Comparison of ENCODE assay signal across 25 mouse cellular contexts in the genomic region with DNA sequence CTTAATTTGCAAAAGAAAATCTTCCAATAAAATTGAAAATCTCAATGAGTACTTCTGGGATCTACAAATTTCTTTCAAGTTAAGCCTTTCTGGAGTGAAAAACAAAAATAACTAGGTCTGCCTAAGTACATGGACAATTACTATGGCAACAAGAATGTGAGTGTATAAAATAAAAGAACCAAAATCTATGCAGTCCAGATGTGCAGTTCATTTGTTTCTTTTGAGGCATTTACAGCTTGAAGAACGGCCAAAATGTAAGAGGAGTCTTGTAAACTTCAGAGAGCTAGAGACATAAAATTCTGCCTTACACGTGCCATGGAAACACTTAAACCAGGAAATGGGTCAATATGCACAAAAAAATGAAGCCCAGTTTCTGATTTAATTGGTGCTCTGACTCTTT.
"Had no signal": no experiment of that assay in that cellular context is flagged by ENCODE, and none has a peak within 500 bp of the region (broad histone marks: within the 10 kb centered on the region; RNA-seq: fewer than 3 reads in every experiment).

No protein-coding gene starts in this region.

- H3K9me3 ChIP-seq: heart, embryonic 15.5 days; hindbrain, embryonic 13.5 days; hindbrain, embryonic 15.5 days; kidney, embryonic 15.5 days; limb, embryonic 12.5 days; liver, embryonic 12.5 days had no signal

- H3K9ac ChIP-seq: heart, embryonic 13.5 days; heart, embryonic 15.5 days; hindbrain, embryonic 13.5 days; hindbrain, embryonic 15.5 days; kidney, embryonic 15.5 days; limb, embryonic 12.5 days; liver, embryonic 12.5 days; liver, embryonic 14.5 days had no signal

- ATAC-seq: hindbrain, postnatal 0 days; intestine, embryonic 16.5 days; liver, embryonic 12.5 days had no signal

- DNase-seq: gastrocnemius, postnatal 14 days; gastrocnemius, postnatal 36 days; heart, adult 11 months; heart, adult 2 months; heart, postnatal 14 days; heart, postnatal 36 days; kidney, adult 11 months; kidney, adult 2 months; kidney, adult 9 months; kidney, postnatal 10 days; kidney, postnatal 25 days; layer of hippocampus, adult 9-11 months; layer of hippocampus, postnatal 36 days; left cerebral cortex, postnatal 4 days had no signal

- H3K27me3 ChIP-seq: heart, embryonic 13.5 days; heart, embryonic 15.5 days; hindbrain, embryonic 13.5 days; hindbrain, embryonic 15.5 days; kidney, embryonic 15.5 days; limb, embryonic 12.5 days; liver, embryonic 12.5 days had no signal

- H3K4me3 ChIP-seq: heart, adult 2 months; heart, embryonic 13.5 days; heart, embryonic 15.5 days; hindbrain, embryonic 13.5 days; hindbrain, embryonic 15.5 days; kidney, embryonic 15.5 days; limb, embryonic 12.5 days; liver, embryonic 12.5 days had no signal

- H3K4me1 ChIP-seq: heart, embryonic 13.5 days; heart, embryonic 15.5 days; hindbrain, embryonic 13.5 days; hindbrain, embryonic 15.5 days; kidney, embryonic 15.5 days; limb, embryonic 12.5 days; liver, embryonic 12.5 days had no signal

- H3K27ac ChIP-seq: heart, adult 2 months; heart, embryonic 13.5 days; heart, embryonic 15.5 days; hindbrain, embryonic 13.5 days; hindbrain, embryonic 15.5 days; hindbrain, postnatal 0 days; kidney, embryonic 15.5 days; limb, embryonic 12.5 days; liver, embryonic 12.5 days; liver, embryonic 14.5 days had no signal

- H3K4me2 ChIP-seq: heart, embryonic 11.5 days; heart, embryonic 13.5 days; heart, embryonic 15.5 days; hindbrain, embryonic 13.5 days; hindbrain, embryonic 15.5 days; kidney, embryonic 15.5 days; limb, embryonic 12.5 days; liver, embryonic 12.5 days had no signal

- H3K36me3 ChIP-seq: heart, embryonic 13.5 days; heart, embryonic 15.5 days; hindbrain, embryonic 13.5 days; hindbrain, embryonic 15.5 days; kidney, embryonic 15.5 days; limb, embryonic 12.5 days; liver, embryonic 12.5 days had no signal
